Mouse (Mus musculus): ENCODE results near the gene Btbd9.

- TF ChIP-seq CTCF (conservative IDR thresholded peaks at IDR 0.05; ENCODE audit: low read length) (no peak), POU5F1 (IDR thresholded peaks at IDR 0.05; ENCODE audit: borderline replicate concordance, low read length) (no peak), NANOG (IDR thresholded peaks at IDR 0.05; ENCODE audit: borderline replicate concordance, low read length) (no peak)
Observed at GRCm38 (mm10) chr17:30563484-30564075, 12.7 kb downstream of the Btbd9 start.
